8 mouse cellular contexts compared by ENCODE assay signal in genomic region chr16:21778293-21778866, GRCm38 (mm10). TPM values are rescaled to one million over a fixed set of nuclear protein-coding genes. Genes with fewer than 3 reads are reported as not detected.
DNase-seq lines count a peak whose midpoint lies in the region; ATAC-seq and TF ChIP-seq lines count a peak whose summit lies in the region.

No protein-coding gene starts in this region.

- no peaks in the 10 kb centered on the region for H3K9me3 ChIP-seq in heart, embryonic 16.5 days (replicated peaks; ENCODE audit: control insufficient read depth, low read length)
- H3K9me3 ChIP-seq in neural tube, embryonic 15.5 days (replicated peaks) = no peaks in the 10 kb centered on the region

- no peaks in the 10 kb centered on the region for H3K36me3 ChIP-seq in heart, embryonic 16.5 days (ENCODE audit: control insufficient read depth, insufficient read depth)
- H3K36me3 ChIP-seq in liver, adult 2 months (ENCODE audit: control insufficient read depth, insufficient read depth, low read length) = peaks cover 33% of the 10 kb centered on the region
- no peaks in the 10 kb centered on the region for H3K36me3 ChIP-seq in neural tube, embryonic 15.5 days

- H3K27ac ChIP-seq in gastrocnemius, adult 2 months = peak overlapping the region; percentile 16; the same call in 1 of the 2 replicates
- no peak overlapping the region for H3K27ac ChIP-seq in heart, embryonic 16.5 days (ENCODE audit: low read length)
- no peak overlapping the region for H3K27ac ChIP-seq in liver, adult 2 months (replicated peaks; ENCODE audit: insufficient read depth, low read depth, low read length)
- no peak overlapping the region for H3K27ac ChIP-seq in neural tube, embryonic 15.5 days (replicated peaks)

- intact Hi-C loops in gastrocnemius, adult 2 months (cut with DNase I) = no loop called here

- TF ChIP-seq CTCF in gastrocnemius, adult 2 months (IDR thresholded peaks at IDR 0.05) = no peak
- TF ChIP-seq CTCF in brain, embryonic 14.5 days (IDR thresholded peaks at IDR 0.05; ENCODE audit: borderline replicate concordance, extremely low read depth, insufficient read depth, insufficient read length) = no peak
- TF ChIP-seq CTCF in liver, adult 2 months (IDR thresholded peaks at IDR 0.05; ENCODE audit: low read depth, low read length) = no peak

- H3K4me2 ChIP-seq in heart, embryonic 16.5 days (ENCODE audit: low read depth, low read length) = peak overlapping the region; percentile 53
- H3K4me2 ChIP-seq in neural tube, embryonic 15.5 days = peak overlapping the region; percentile 35

- ATAC-seq in heart, embryonic 16.5 days (replicated peaks; ENCODE audit: extremely low read depth, insufficient read depth, low FRiP score) = no peak
- no peak for ATAC-seq in neural tube, embryonic 15.5 days (ENCODE audit: low FRiP score)

- H3K9ac ChIP-seq in heart, embryonic 16.5 days (ENCODE audit: low read length) = peak overlapping the region; percentile 16; the same call in 1 of the 2 replicates
- H3K9ac ChIP-seq in liver, adult 2 months (ENCODE audit: low read depth, low read length) = no peak overlapping the region
- H3K9ac ChIP-seq in neural tube, embryonic 15.5 days (replicated peaks) = no peak overlapping the region

- H3K27me3 ChIP-seq in heart, embryonic 16.5 days (ENCODE audit: control insufficient read depth, insufficient read depth, low read length) = no peaks in the 10 kb centered on the region
- no peaks in the 10 kb centered on the region for H3K27me3 ChIP-seq in liver, adult 2 months (ENCODE audit: control insufficient read depth, insufficient read depth, low read length)
- no peaks in the 10 kb centered on the region for H3K27me3 ChIP-seq in neural tube, embryonic 15.5 days (replicated peaks)

- no peak for TF ChIP-seq POLR2A in brain, embryonic 14.5 days (IDR thresholded peaks at IDR 0.05; ENCODE audit: borderline replicate concordance, extremely low read depth, insufficient read depth, insufficient read length, poor library complexity, severe bottlenecking)
- TF ChIP-seq POLR2A in liver, adult 2 months (IDR thresholded peaks at IDR 0.05; ENCODE audit: extremely low read depth, insufficient read depth, low read length) = no peak

- no peak for DNase-seq in gastrocnemius, adult 2 months
- no peak for DNase-seq in gastrocnemius, postnatal 25 days
- DNase-seq in brain, embryonic 14.5 days (ENCODE audit: low read depth) = peak; percentile 53
- DNase-seq in liver, adult 2 months (ENCODE audit: extremely low read depth, low read depth, low spot score) = no peak
- DNase-seq in gastrocnemius, postnatal 4 days (ENCODE audit: low spot score in 2 of 2) = no peak
- DNase-seq in cerebellum, adult 8-10 months = no peak

- 51% methylated on average over 3 of the region's 3 CpGs for WGBS in heart, embryonic 16.5 days
- 83% methylated on average over 3 of the region's 3 CpGs for WGBS in liver, adult 2 months
- 42% methylated on average over 3 of the region's 3 CpGs for WGBS in neural tube, embryonic 15.5 days

- H3K79me2 ChIP-seq in liver, adult 2 months (ENCODE audit: control insufficient read depth, insufficient read depth, low read length) = peaks cover 9% of the 10 kb centered on the region; the same call in 1 of the 2 replicates

- no peaks in the 10 kb centered on the region for H3K4me1 ChIP-seq in heart, embryonic 16.5 days (ENCODE audit: control insufficient read depth, insufficient read depth, low read length)
- H3K4me1 ChIP-seq in liver, adult 2 months (ENCODE audit: control insufficient read depth, insufficient read depth, low read length) = peaks cover 26% of the 10 kb centered on the region
- no peaks in the 10 kb centered on the region for H3K4me1 ChIP-seq in neural tube, embryonic 15.5 days

- H3K4me3 ChIP-seq in gastrocnemius, adult 2 months = peak overlapping the region; percentile 52
- H3K4me3 ChIP-seq in heart, embryonic 16.5 days (ENCODE audit: low read length) = peak overlapping the region; percentile 47
- peak overlapping the region; percentile 13 for H3K4me3 ChIP-seq in liver, adult 2 months (ENCODE audit: insufficient read depth, low read depth, low read length)
- H3K4me3 ChIP-seq in neural tube, embryonic 15.5 days (replicated peaks) = peak overlapping the region; percentile 18; the same call in 1 of the 2 replicates

RNA-seq across cellular contexts. Expression of gene Ehhadh, which starts 9.2 kb away (rescaled TPM):
- total RNA-seq in gastrocnemius, adult 2 months (2021) = 1 to 10 TPM; 5.7 to 6.8 TPM
- total RNA-seq in gastrocnemius, postnatal 25 days (2021) = 1 to 10 TPM; 3.4 to 4.4 TPM
- 1.5 and 1.9 TPM in 2 replicates for polyA plus RNA-seq in brain, embryonic 14.5 days (2012; rRNA removed)
- 3.0 and 3.6 TPM in 2 replicates for polyA plus RNA-seq in heart, embryonic 16.5 days (2015; fragmentation: Nextera tagmentation; extraction: Ambion mirVana)
- 263 and 266 TPM in 2 replicates for total RNA-seq in liver, adult 2 months (2014; rRNA removed)
- 168 and 174 TPM in 2 replicates for polyA plus RNA-seq in liver, adult 2 months (2012; rRNA removed)
- polyA plus RNA-seq in neural tube, embryonic 15.5 days (2015; fragmentation: Nextera tagmentation; extraction: Ambion mirVana) = 1.7 and 3.0 TPM in 2 replicates
- 1 to 10 TPM; 4.0 to 4.7 TPM for total RNA-seq in gastrocnemius, postnatal 4 days (2021)

RNA-seq across cellular contexts. Expression of gene Map3k13, which starts 15.8 kb away (rescaled TPM):
- under 1 TPM; 0.70 to 0.74 TPM for total RNA-seq in gastrocnemius, adult 2 months (2021)
- total RNA-seq in gastrocnemius, postnatal 25 days (2021) = under 1 TPM; 0.41 to 0.46 TPM
- polyA plus RNA-seq in brain, embryonic 14.5 days (2012; rRNA removed) = 7.8 and 13.2 TPM in 2 replicates
- polyA plus RNA-seq in heart, embryonic 16.5 days (2015; fragmentation: Nextera tagmentation; extraction: Ambion mirVana) = 0.62 and 0.76 TPM in 2 replicates
- total RNA-seq in liver, adult 2 months (2014; rRNA removed) = 7.0 and 8.8 TPM in 2 replicates
- 3.8 and 5.3 TPM in 2 replicates for polyA plus RNA-seq in liver, adult 2 months (2012; rRNA removed)
- 4.8 and 5.7 TPM in 2 replicates for polyA plus RNA-seq in neural tube, embryonic 15.5 days (2015; fragmentation: Nextera tagmentation; extraction: Ambion mirVana)
- under 1 TPM; 0.66 to 0.73 TPM for total RNA-seq in gastrocnemius, postnatal 4 days (2021)

Comparison
In these comparisons a context has a peak if more than half of its experiments do, and no peak if none do; other contexts are left out.
1. RNA of gene Ehhadh, which starts 9.2 kb away (total RNA-seq): 263 to 266 TPM in liver, adult 2 months; 5.7 to 6.8 TPM in gastrocnemius, adult 2 months, 4.0 to 4.7 TPM in gastrocnemius, postnatal 4 days and 3.4 to 4.4 TPM in gastrocnemius, postnatal 25 days; every median in the first group is over 10 times any median in the second.
2. Peak in every context shown above with its lines, with median percentiles within 50 percentile points of each other: H3K4me3 ChIP-seq.